Mouse (Mus musculus): ENCODE results near the gene Eif4enif1.
"Not testable (repeated sequence)": the region's sequence is repeated elsewhere in the genome, so short reads cannot be mapped to it uniquely, and the experiment has no call there.

DNA sequence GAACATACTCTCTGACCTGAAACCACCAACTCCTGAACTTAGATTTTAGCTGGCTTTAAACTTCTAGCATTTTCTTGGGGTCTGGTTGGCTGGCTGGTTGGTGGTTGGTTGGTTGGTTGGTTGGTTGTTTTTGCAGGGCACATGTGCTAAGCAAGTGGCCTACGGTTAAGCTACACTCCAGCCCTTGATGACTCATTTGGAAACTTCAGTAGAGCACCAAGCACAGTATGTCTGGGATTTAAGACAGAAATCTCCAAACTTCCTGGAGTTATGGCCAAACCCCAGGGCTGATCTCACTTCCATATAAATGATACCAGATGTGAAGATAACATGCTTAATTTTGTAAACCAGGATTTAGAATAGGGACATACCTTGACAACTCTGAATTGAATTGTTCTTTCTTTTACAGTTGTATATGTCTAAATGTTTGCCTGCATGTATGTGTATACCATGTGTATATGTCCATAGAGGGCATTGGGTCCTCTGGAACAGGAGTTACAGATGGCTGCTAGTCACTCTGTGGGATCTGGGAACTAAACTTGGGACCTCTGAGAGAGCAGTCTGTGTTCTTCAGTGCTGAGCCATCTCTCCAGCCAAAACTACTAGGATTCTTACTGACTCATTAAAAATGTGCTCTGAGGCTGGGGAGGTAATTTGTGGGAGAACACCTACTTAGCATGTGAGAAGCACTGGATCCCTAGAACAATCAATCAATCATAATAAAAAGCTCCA is 48.4 kb upstream of the Eif4enif1 start:
- not testable (repeated sequence) for TF ChIP-seq CTCF (conservative IDR thresholded peaks at IDR 0.05; ENCODE audit: insufficient read depth, insufficient read length, low read depth, low read length); POLR2A (IDR thresholded peaks at IDR 0.05; ENCODE audit: low read depth, low read length)

All from kidney, adult 2 months (tissue).